ENCODE assay signal across 23 mouse cellular contexts in genomic region chr8:83209581-83209980, GRCm38 (mm10). TPM values are rescaled to one million over a fixed set of nuclear protein-coding genes. Genes with fewer than 3 reads are reported as not detected.
"Had no signal": no experiment of that assay in that cellular context is flagged by ENCODE, and none has a peak within 500 bp of the region (broad histone marks: within the 10 kb centered on the region; RNA-seq: fewer than 3 reads in every experiment).

No protein-coding gene starts in this region.

- DNase-seq: liver, embryonic 13.5 days; liver, postnatal 0 days; lung, adult 2 months; lung, postnatal 14 days; lung, postnatal 36 days; right cerebral cortex, postnatal 14 days; thymus, adult 2 months; thymus, postnatal 4 days had no signal

- H3K27me3 ChIP-seq: liver, embryonic 13.5 days; liver, embryonic 15.5 days; lung, embryonic 15.5 days; midbrain, embryonic 13.5 days; neural tube, embryonic 13.5 days; neural tube, embryonic 15.5 days; stomach, embryonic 15.5 days had no signal

- H3K4me1 ChIP-seq: lung, embryonic 15.5 days; megakaryocyte, embryonic 14.5 days; neural tube, embryonic 15.5 days; stomach, embryonic 15.5 days had no signal

- H3K9ac ChIP-seq: liver, embryonic 13.5 days; liver, embryonic 15.5 days; liver, postnatal 0 days; lung, embryonic 15.5 days; midbrain, embryonic 13.5 days; neural tube, embryonic 13.5 days; neural tube, embryonic 15.5 days; stomach, embryonic 15.5 days had no signal

- H3K36me3 ChIP-seq: liver, embryonic 13.5 days; liver, embryonic 15.5 days; lung, embryonic 15.5 days; stomach, embryonic 15.5 days had no signal

- H3K4me2 ChIP-seq: liver, embryonic 11.5 days; liver, embryonic 13.5 days; liver, embryonic 15.5 days; lung, embryonic 15.5 days; midbrain, embryonic 13.5 days; neural tube, embryonic 13.5 days; neural tube, embryonic 15.5 days; stomach, embryonic 15.5 days had no signal

- ATAC-seq: liver, postnatal 0 days; lung, postnatal 0 days; midbrain, embryonic 13.5 days; midbrain, embryonic 16.5 days had no signal

- H3K9me3 ChIP-seq: liver, embryonic 13.5 days; liver, embryonic 15.5 days; lung, embryonic 15.5 days; megakaryocyte, embryonic 14.5 days; midbrain, embryonic 13.5 days; neural tube, embryonic 13.5 days; neural tube, embryonic 15.5 days; stomach, embryonic 15.5 days had no signal

- H3K4me3 ChIP-seq: liver, embryonic 13.5 days; liver, embryonic 15.5 days; lung, embryonic 15.5 days; megakaryocyte, embryonic 14.5 days; midbrain, embryonic 13.5 days; myocyte; neural tube, embryonic 13.5 days; neural tube, embryonic 15.5 days; stomach, embryonic 15.5 days had no signal

- H3K27ac ChIP-seq: liver, embryonic 13.5 days; liver, embryonic 15.5 days; lung, embryonic 15.5 days; macrophage; midbrain, embryonic 13.5 days; neural tube, embryonic 13.5 days; neural tube, embryonic 15.5 days; stomach, embryonic 15.5 days; stomach, postnatal 0 days had no signal

RNA-seq across cellular contexts. Expression of gene Gm10645, which starts 43.6 kb away (rescaled TPM):
- total RNA-seq: megakaryocyte progenitor cell, adult 5-6 weeks had no signal
- polyA plus RNA-seq: testis, adult 2 months had no signal
